Mouse (Mus musculus) forebrain, embryonic 10.5 days (tissue): ENCODE measurements around the gene Ncln. TPM values are rescaled to one million over a fixed set of nuclear protein-coding genes. Genes with fewer than 3 reads are reported as not detected.

ENCODE experiments used
- DNase-seq: peaks from one replicate; pipeline ENCODE4 v3.0.0-alpha.2; 2017; ENCODE audit warnings: low spot score; ENCODE audit errors: extremely low spot score
- H3K27ac ChIP-seq: fragments of 300-500 bp; sonication (generic); 2 replicates; pipeline ENCODE4 v1.5.1; 2016; ENCODE audit warnings: mild to moderate bottlenecking
- H3K27me3 ChIP-seq: fragments of 300-500 bp; sonication (generic); 2 replicates; pipeline ENCODE4 v1.6.1; 2016; ENCODE audit warnings: mild to moderate bottlenecking; ENCODE audit not compliant: poor library complexity, severe bottlenecking
- H3K36me3 ChIP-seq: fragments of 300-500 bp; sonication (generic); replicated peaks from 2 replicates; pipeline ENCODE4 v1.6.1; 2016; ENCODE audit warnings: mild to moderate bottlenecking, moderate library complexity
- H3K4me1 ChIP-seq: fragments of 300-500 bp; sonication (generic); 2 replicates; pipeline ENCODE4 v1.6.1; 2016
- H3K4me3 ChIP-seq: fragments of 300-500 bp; sonication (generic); 2 replicates; pipeline ENCODE4 v1.5.1; 2016; ENCODE audit warnings: mild to moderate bottlenecking, moderate library complexity
- H3K9me3 ChIP-seq: fragments of 300-500 bp; sonication (generic); 2 replicates; pipeline ENCODE4 v1.6.1; 2016; ENCODE audit warnings: mild to moderate bottlenecking, moderate library complexity
- WGBS: fragments of 180-500 bp; shearing (Covaris S2); methylation state at CpG from one replicate; pipeline ENCODE4 v1.1.7; 2016; 5-methylcytosine and 5-hydroxymethylcytosine counted together
- polyA plus RNA-seq: library from polyadenylated mRNA; unstranded; fragments of >200 nt; fragmentation: Nextera tagmentation; extraction: Ambion mirVana; gene quantifications from 2 replicates; pipeline ENCODE4 v1.2.1, GENCODE M21; 2016

Ncln gene
- polyA plus RNA-seq, 1 experiment from 2014 or later, result 88.2 TPM

DNA sequence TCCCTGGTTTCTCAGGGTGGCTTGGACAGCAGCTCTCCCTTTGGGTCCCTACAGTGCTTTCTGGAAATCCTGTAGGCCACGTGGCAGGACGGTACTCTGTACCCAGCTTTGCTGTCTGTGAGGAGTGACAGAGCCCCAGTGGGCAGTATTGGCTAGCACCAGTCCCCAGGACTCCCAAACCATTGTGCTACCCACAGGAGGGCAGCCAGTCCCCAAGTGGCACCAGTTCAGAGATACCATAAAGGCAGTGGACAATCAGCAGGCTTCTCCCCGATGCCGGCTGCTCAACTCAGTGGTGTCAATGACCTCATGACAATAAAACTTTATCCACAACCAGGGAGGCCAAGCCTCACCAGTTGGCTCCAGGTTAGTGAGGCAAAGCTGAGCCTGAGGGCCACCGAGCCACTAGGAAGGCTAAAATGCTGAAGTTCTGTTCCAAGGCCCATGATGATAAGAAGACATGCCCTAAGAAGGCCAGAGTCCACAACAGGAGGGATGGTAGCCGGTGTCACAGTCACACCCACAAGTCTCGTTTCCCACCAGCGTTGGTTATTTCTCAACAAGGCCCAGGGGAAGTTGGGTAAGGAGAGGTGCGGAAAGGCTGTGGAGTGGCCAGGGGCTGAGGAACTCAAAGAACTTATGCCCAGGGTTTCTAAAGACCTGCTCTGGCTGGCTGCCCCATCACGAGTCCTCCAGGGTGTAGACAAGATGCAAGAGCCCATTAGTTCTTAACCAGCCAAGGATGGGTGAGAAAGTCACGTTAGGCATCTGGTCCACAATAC is 1.7 kb downstream of the Ncln start:
- H3K4me1 ChIP-seq, result peaks cover 47% of the 10 kb centered on the region
- H3K27ac ChIP-seq, result no peak overlapping the region
- H3K9me3 ChIP-seq, result no peaks in the 10 kb centered on the region
- no peak for DNase-seq
- no peaks in the 10 kb centered on the region for H3K27me3 ChIP-seq
- peak overlapping the region; percentile 71 for H3K4me3 ChIP-seq
- peaks cover 48% of the 10 kb centered on the region for H3K36me3 ChIP-seq
- 88% methylated on average over 11 of the region's 11 CpGs for WGBS

DNA sequence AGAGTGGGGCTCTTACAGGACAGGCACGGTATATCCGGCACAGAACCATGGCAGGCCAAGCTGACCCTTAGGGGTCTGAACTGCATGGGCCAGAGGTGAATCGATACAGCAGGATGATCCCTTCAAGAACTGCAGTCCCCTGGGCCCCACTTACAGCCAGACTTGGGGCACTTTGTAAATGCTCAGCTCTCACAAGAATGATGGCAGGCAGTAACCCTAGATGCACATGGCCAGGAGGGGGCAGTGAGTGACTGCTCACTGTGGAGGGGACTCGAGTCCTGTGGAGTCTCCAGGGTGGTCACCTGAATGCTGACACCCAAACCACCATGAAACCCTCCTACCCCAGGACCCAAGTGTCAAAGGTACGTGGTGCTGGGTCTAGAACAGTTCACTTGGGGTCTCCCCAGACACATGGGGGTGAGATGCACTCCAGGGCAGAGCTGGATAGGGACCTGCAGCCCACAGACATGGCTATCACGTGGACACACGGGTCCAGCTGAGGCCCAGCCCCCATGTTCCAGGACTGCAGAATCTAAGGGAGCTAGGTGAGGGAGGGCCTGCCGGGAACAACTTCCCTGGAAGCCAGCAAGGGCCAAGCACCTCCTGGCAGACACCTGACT is 2.5 kb downstream of the Ncln start:
- H3K9me3 ChIP-seq, result no peaks in the 10 kb centered on the region
- 87% methylated on average over 8 of the region's 8 CpGs for WGBS
- DNase-seq, result no peak
- H3K27me3 ChIP-seq, result no peaks in the 10 kb centered on the region
- H3K27ac ChIP-seq, result no peak overlapping the region
- peak overlapping the region; percentile 18; the same call in 1 of the 2 replicates for H3K4me3 ChIP-seq
- peaks cover 55% of the 10 kb centered on the region for H3K36me3 ChIP-seq
- peaks cover 41% of the 10 kb centered on the region for H3K4me1 ChIP-seq

DNA sequence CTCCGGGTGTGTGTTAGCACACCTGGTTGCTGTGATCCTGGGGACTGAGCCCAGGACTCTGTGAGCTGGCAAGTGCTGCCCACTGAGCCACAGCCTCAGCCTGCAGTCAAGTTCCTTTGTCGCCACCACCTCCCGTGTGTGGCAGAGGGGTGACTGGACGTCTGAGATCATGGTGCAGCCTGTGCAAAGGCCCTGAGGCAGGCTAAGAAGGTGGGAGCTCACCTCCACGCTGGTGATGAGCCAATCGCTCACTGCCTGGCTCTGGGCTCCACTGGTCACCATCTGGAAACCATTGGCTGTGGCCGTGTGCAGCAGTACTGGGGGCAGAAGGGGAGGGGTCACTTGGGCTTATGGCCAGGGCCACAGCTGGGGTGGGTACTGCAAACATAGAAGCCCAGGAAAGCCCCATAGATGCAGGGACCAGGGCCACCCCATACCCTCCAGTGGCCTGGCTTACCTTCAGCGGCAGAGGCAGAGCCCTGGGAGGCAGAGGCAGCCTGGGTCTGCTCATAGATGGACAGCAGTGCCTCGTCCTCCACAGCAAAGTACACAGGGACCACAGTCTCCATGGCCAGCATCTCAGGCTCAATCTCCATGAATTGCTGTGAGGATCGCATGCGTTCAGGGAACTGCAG is 3.5 kb downstream of the Ncln start:
- H3K36me3 ChIP-seq, result peaks cover 65% of the 10 kb centered on the region
- peak overlapping the region; percentile 13; the same call in 1 of the 2 replicates for H3K4me3 ChIP-seq
- 86% methylated on average over 11 of the region's 11 CpGs for WGBS

DNA sequence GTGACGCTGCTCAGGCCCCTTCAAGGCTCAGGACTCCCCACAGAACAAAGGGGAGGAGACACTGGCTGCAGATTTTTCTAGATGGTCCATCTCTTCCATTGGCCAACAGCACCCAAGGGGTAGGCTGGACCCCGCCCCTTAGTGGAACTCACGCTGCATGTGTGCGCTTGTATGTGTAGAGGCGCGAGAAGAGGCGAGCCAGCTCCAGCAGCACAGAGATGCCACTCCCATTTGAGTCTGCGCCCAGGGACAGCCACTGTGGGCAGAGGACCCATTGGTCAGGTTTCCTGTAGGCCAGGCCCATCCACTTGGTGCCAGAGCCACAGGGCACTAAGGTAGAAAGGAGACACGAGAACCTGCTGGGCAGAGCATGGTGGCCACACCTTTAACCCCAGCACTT is 5.2 kb downstream of the Ncln start:
- Histone ChIP-seq H3K4me1 (peaks cover 27% of the 10 kb centered on the region), H3K27me3 (no peaks in the 10 kb centered on the region), H3K9me3 (no peaks in the 10 kb centered on the region), H3K27ac (no peak overlapping the region), H3K4me3 (no peak overlapping the region), H3K36me3 (peaks cover 82% of the 10 kb centered on the region)
- no peak for DNase-seq
- WGBS, result 93% methylated on average over 9 of the region's 9 CpGs

More for the DNA sequence above, 3.5 kb downstream of the Ncln start:
- Histone ChIP-seq H3K9me3 (no peaks in the 10 kb centered on the region), H3K27me3 (no peaks in the 10 kb centered on the region), H3K27ac (no peak overlapping the region), H3K4me1 (peaks cover 36% of the 10 kb centered on the region)
- no peak for DNase-seq

DNA sequence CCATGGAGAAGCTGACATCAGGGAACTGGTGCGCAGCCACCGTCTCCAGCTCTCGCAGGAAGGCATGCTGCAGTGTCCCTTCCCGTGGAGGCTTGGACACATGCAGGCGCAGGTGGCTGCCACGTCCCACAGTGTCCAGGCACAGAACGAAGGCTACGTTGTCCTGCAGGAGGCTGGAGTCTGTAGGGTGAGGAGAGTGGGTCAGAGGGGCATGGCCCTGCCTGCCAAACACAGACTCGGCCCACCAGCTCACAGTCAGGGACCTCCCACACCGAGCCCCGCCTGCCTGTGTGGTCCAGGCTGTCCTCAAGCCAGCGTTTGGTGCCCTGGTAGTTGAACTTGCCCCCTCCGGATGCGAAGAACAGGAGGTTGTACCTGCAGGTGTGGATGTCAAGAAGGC is 6.3 kb downstream of the Ncln start:
- Histone ChIP-seq H3K36me3 (peaks cover 82% of the 10 kb centered on the region), H3K4me1 (peaks cover 19% of the 10 kb centered on the region), H3K27me3 (no peaks in the 10 kb centered on the region), H3K27ac (no peak overlapping the region), H3K9me3 (no peaks in the 10 kb centered on the region), H3K4me3 (no peak overlapping the region; the same call in 1 of the 2 replicates)
- no peak for DNase-seq
- WGBS, result 87% methylated on average over 14 of the region's 14 CpGs

DNA sequence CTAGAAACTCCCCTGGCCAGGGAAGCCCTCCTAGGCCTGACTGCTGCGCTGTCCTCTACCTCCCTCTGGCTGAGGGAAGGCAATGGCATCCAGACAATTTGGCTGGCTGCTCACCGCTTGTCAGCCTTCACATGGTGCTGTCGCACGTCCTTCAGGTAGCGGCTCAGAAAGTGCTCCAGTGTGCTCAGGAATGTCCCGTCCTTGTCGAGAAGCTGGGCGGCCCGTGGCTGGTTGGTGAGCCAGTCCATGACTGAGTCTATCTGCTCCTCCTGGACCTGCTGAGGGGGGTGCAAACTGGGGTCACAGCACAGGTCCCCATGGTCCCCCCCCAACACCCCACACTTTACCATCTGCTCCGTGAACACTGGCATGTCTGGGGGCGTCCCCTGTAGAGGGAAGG is 8.1 kb downstream of the Ncln start:
- peaks cover 11% of the 10 kb centered on the region; the same call in 1 of the 2 replicates for H3K4me1 ChIP-seq
- no peak overlapping the region for H3K27ac ChIP-seq
- no peaks in the 10 kb centered on the region for H3K9me3 ChIP-seq
- peaks cover 71% of the 10 kb centered on the region for H3K36me3 ChIP-seq
- WGBS, result 81% methylated on average over 11 of the region's 11 CpGs
- no peak for DNase-seq
- H3K4me3 ChIP-seq, result no peak overlapping the region
- H3K27me3 ChIP-seq, result no peaks in the 10 kb centered on the region

DNA sequence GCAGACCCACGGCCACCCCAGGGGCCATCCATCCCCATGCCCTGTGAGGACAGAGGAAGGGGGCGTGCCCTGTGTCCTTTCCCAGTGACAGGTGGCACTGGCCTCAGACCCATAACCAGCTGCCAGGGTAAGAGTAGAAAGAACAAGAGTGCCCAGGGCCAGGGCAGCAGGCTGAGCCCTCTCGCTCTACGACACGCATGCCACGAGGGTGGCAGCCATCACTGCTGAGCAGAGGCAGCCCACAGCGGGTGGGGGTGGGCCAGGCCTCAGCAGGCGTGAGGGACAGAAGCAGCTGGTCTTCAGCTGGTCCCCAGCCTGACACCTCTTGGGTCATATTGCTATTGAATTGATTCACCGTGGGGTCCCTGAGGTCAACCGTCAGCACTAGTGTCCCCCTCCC is 9.7 kb downstream of the Ncln start:
- peaks cover 55% of the 10 kb centered on the region for H3K36me3 ChIP-seq
- H3K27me3 ChIP-seq, result peaks cover 15% of the 10 kb centered on the region
- 92% methylated on average over 10 of the region's 10 CpGs for WGBS
- no peak overlapping the region for H3K27ac ChIP-seq
- H3K9me3 ChIP-seq, result no peaks in the 10 kb centered on the region
- peaks cover 25% of the 10 kb centered on the region for H3K4me1 ChIP-seq
- DNase-seq, result no peak
- no peak overlapping the region for H3K4me3 ChIP-seq

DNA sequence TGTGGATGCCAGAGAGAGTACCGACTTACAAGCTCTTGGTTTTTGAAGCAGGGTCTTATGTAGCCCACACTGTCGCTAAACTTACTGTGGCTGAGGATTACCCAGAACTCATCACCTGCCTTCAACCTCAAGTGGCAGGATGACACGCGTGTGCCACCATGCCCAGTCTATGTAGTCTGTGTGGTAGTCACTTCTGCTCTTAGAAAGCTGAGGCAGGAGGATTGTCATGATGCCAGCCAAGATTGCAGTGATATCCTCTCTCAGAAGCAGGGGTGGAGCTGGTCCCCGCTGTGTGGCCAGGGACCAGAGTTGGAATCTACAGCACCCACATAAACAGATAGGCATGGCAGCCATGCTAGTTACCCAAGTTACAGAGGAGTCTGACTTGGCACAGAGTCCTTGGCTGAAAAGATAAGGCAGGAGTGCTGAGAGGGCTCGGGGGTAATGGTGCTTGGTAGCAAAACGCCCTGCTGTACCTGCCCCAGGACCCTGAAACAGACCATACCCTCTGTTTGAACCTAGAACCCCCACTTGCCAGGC is 10.6 kb downstream of the Ncln start:
- WGBS, result 71% methylated on average over 7 of the region's 7 CpGs
- peaks cover 28% of the 10 kb centered on the region for H3K4me1 ChIP-seq
- H3K27me3 ChIP-seq, result peaks cover 24% of the 10 kb centered on the region
- H3K4me3 ChIP-seq, result no peak overlapping the region
- no peaks in the 10 kb centered on the region for H3K9me3 ChIP-seq
- no peak for DNase-seq
- no peak overlapping the region for H3K27ac ChIP-seq
- peaks cover 46% of the 10 kb centered on the region for H3K36me3 ChIP-seq

DNA sequence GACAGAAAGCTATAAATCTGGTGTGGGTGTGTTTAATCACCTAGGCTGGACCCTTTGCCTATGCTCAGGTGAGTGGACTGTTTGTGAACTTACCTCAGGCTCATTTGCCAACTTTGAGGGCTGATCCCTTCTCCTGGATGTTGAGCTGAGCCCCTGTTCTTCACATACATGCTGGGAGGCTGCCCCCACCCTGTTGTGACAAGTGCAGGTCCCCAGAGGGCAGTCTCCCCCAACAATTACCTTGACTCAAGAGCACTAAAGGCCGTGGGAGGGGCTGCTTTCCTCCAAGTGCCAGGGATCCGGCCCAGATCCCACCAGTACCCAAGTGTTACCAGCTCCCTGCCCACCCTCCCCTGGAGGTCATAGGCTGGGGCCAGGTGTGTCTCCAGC is 11.1 kb downstream of the Ncln start:
- Histone ChIP-seq H3K4me1 (peaks cover 32% of the 10 kb centered on the region), H3K36me3 (peaks cover 41% of the 10 kb centered on the region), H3K27ac (no peak overlapping the region), H3K27me3 (peaks cover 29% of the 10 kb centered on the region), H3K9me3 (no peaks in the 10 kb centered on the region), H3K4me3 (no peak overlapping the region)
- WGBS, result 36% methylated on average over 2 of the region's 2 CpGs
- DNase-seq, result no peak

DNA sequence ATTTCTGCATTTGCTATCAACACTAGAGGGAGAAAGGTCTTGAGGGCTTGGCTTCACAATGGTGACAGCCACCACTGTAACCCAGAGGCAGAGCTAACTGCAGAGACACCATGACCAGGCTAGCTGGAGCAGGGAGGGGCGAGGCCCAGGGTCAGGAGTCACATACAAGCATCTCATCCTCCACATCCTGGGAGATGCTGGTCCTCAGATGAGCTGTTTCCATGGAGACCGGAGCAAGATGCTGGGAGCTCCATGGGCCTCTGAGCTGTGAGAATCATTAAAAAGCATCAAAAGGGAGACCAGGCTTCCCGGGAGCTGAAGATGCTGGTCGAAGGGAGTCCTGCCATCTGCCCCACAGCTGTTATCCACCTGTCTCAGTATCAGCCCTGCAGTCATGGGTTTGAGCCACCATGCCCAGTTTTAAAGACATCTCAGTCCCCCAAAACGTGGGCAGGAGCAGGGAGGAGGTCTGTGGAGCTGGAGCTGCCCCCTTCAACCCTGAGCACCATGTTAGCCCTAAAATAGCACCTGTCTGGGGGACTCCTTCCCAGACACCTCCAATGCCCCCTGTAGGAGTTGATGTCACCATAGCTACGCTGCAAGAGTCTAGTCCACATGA is 11.6 kb downstream of the Ncln start:
- Histone ChIP-seq H3K27me3 (peaks cover 32% of the 10 kb centered on the region), H3K27ac (0 out of 2 replicates have a peak overlapping the region, but pooled peaks have one; percentile 32), H3K4me1 (peaks cover 32% of the 10 kb centered on the region), H3K4me3 (no peak overlapping the region), H3K36me3 (peaks cover 36% of the 10 kb centered on the region), H3K9me3 (no peaks in the 10 kb centered on the region)
- WGBS, result 76% methylated on average over 6 of the region's 6 CpGs
- DNase-seq, result no peak

DNA sequence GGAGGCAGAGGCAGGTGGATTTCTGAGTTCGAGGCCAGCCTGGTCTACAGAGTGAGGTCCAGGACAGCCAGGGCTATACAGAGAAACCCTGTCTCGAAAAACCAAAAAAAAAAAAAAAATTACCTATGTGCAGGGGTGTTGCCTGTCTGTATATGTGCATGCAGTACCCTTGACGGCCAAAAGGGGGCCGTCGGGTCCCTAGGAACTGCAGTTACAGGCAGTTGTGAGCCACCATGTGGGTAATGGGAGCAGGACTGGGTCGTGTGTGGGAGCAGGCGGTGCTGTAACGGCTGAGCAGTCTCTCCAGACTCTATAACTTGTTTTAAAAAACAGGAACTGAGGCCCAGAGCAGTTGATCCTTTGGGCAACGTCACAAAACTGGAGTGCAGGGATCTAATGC is 12.2 kb downstream of the Ncln start:
- Histone ChIP-seq H3K9me3 (no peaks in the 10 kb centered on the region), H3K4me3 (no peak overlapping the region), H3K27me3 (peaks cover 34% of the 10 kb centered on the region), H3K36me3 (peaks cover 30% of the 10 kb centered on the region), H3K4me1 (peaks cover 32% of the 10 kb centered on the region), H3K27ac (no peak overlapping the region)
- DNase-seq, result peak; percentile 56
- WGBS, result 21% methylated on average over 9 of the region's 9 CpGs

DNA sequence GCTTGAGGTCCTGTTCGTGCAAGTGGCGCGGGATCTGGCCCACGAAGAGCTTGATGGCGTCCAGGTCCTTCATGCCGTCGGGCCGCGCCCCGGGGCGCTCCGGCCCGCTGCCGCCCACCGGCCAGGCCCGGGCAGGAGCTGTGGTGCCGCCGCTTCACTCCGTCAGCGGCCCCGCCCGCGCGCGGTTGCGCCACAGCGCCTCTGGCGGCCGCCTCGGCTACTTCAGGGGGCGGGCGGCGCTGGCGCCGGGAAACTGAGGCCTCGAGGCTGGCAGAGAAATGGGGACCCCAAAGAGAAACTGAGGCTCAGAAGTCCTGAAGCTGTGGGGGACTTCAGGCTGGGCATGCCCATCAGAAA is 13.7 kb downstream of the Ncln start, which contains the start of gene Celf5:
TSS of gene Celf5 (minus strand) at position 177 of the 357 bp plus-strand sequence.
- DNase-seq, result peak; percentile 63
- H3K4me3 ChIP-seq, result peak within 1 kb of the TSS; percentile 58
- peaks cover 15% of the 10 kb centered on the region for H3K36me3 ChIP-seq
- H3K9me3 ChIP-seq, result no peaks in the 10 kb centered on the region
- peaks cover 49% of the 10 kb centered on the region for H3K27me3 ChIP-seq
- H3K4me1 ChIP-seq, result peaks cover 35% of the 10 kb centered on the region
- peak within 1 kb of the TSS; percentile 68 for H3K27ac ChIP-seq
- WGBS, result under 1% methylated on average over 36 of the region's 36 CpGs
